Mouse (Mus musculus) midbrain, postnatal 0 days (tissue): ENCODE results near the gene Phactr1. TPM values are rescaled to one million over a fixed set of nuclear protein-coding genes. Genes with fewer than 3 reads are reported as not detected.

Experiments
- ATAC-seq: fragments of 200-750 bp; cut with Nextera tagmentation; 2 replicates; pipeline ENCODE4 v1.8.0; 2017; ENCODE audit warnings: moderate number of reproducible peaks, mild to moderate bottlenecking, moderate TSS enrichment, moderate library complexity; ENCODE audit not compliant: low FRiP score
- DNase-seq: peaks from one replicate; pipeline ENCODE4 v3.0.0-alpha.2; 2015; ENCODE audit warnings: low spot score
- H3K27ac ChIP-seq: fragments of 300-500 bp; sonication (generic); 2 replicates; pipeline ENCODE4 v1.5.1; 2014; ENCODE audit warnings: low read depth, mild to moderate bottlenecking, low read length, mixed read lengths
- H3K27me3 ChIP-seq: fragments of 300-500 bp; sonication (generic); 2 replicates; pipeline ENCODE4 v1.6.1; 2014; ENCODE audit warnings: low read length, control low read depth, mixed read lengths; ENCODE audit not compliant: insufficient read depth
- H3K36me3 ChIP-seq: fragments of 300-500 bp; sonication (generic); 2 replicates; pipeline ENCODE4 v1.6.1; 2014; ENCODE audit warnings: low read length, control low read depth, mixed read lengths; ENCODE audit not compliant: insufficient read depth
- H3K4me1 ChIP-seq: fragments of 300-500 bp; sonication (generic); 2 replicates; pipeline ENCODE4 v1.6.1; 2014; ENCODE audit warnings: mild to moderate bottlenecking, control low read depth, antibody characterized with exemption, low read length, mixed read lengths; ENCODE audit not compliant: insufficient read depth
- H3K4me2 ChIP-seq: fragments of 300-500 bp; sonication (generic); 2 replicates; pipeline ENCODE4 v1.6.1; 2014; ENCODE audit warnings: low read depth, mild to moderate bottlenecking, low read length, mixed read lengths; ENCODE audit not compliant: poor library complexity, severe bottlenecking
- H3K4me3 ChIP-seq: fragments of 300-500 bp; sonication (generic); 2 replicates; pipeline ENCODE4 v1.5.1; 2014; ENCODE audit warnings: low read depth, mild to moderate bottlenecking, low read length, moderate library complexity
- H3K9ac ChIP-seq: fragments of 300-500 bp; sonication (generic); replicated peaks from 2 replicates; pipeline ENCODE4 v1.6.1; 2014; ENCODE audit warnings: mild to moderate bottlenecking, low read length, moderate library complexity, mixed read lengths; ENCODE audit not compliant: poor library complexity, severe bottlenecking
- H3K9me3 ChIP-seq: fragments of 300-500 bp; sonication (generic); 2 replicates; pipeline ENCODE4 v1.6.1; 2016; ENCODE audit warnings: low read length, control low read depth
- CTCF ChIP-seq: IDR thresholded peaks from 2 replicates; pipeline ENCODE4 v1.5.1; 2016; ENCODE audit warnings: antibody characterized with exemption, mild to moderate bottlenecking
- WGBS: fragments of 180-500 bp; shearing (Covaris S2); extraction: QIAGEN DNeasy Blood & Tissue Kit; methylation state at CpG from one replicate; pipeline ENCODE4 v1.1.7; 2014; 5-methylcytosine and 5-hydroxymethylcytosine counted together
- polyA plus RNA-seq: library from polyadenylated mRNA; unstranded; fragments of >200 nt; fragmentation: Nextera tagmentation; extraction: Ambion mirVana; gene quantifications from 2 replicates; pipeline ENCODE4 v1.2.1, GENCODE M21; 2015
- total RNA-seq: library from RNA; depleted of rRNA; stranded (reverse); fragments of >200 nt; gene quantifications from 2 replicates; pipeline ENCODE4 v1.2.3, GENCODE M21; 2014

Gene Phactr1
- total and polyA plus RNA-seq, 2 experiments from 2014 or later = 53.9 to 73.7 TPM

DNA sequence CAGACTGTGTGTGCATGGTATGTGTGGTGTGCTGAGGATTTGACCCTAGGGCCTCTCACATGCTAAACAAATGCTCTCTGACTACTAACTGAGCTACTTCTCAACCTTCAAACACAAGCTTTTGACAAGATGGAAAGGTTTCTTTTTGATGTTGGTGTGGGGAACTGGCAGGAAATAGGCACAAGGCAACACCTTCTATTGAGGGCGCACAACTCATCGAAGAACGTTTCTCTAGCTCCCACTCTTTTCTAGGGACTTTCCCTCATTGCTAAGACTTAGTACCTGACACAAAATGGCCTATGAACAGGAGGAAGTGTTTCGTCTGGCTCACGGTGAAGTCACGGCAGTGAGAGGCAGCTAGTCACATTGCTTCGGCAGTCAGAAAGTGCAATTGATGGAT is 496.9 kb downstream of the Phactr1 start:
- H3K4me1 ChIP-seq = no peaks in the 10 kb centered on the region
- ATAC-seq (no peak), DNase-seq (no peak)
- 91% methylated on average over 7 of the region's 7 CpGs for WGBS
- H3K4me2 ChIP-seq = no peak overlapping the region
- no peak for TF ChIP-seq CTCF
- H3K4me3 ChIP-seq = no peak overlapping the region
- H3K9me3 ChIP-seq = no peaks in the 10 kb centered on the region
- no peak overlapping the region for H3K9ac ChIP-seq
- H3K27ac ChIP-seq = no peak overlapping the region
- no peaks in the 10 kb centered on the region for H3K36me3 ChIP-seq
- no peaks in the 10 kb centered on the region for H3K27me3 ChIP-seq

DNA sequence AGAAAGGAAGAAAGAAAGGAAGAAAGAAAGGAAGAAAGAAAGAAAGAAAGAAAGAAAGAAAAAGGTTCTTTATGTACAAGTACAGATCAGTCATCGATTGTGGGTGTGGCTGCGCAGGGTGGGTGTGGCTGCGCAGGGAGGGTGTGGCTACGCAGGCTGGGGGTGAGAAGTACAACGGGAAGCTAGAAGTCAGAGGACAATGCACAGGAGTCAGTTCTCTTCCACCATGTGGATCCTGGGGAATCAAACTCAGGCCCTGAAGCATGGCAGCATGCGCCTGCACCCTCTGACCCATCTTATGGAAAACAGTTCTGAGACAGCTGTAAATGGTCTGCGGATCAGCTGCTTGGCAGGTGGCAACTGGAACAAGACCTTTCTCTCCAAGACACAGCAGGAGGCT is 500.7 kb downstream of the Phactr1 start:
- no peak overlapping the region for H3K27ac ChIP-seq
- H3K27me3 ChIP-seq = no peaks in the 10 kb centered on the region
- H3K9me3 ChIP-seq = no peaks in the 10 kb centered on the region
- ATAC-seq (no peak), DNase-seq (no peak)
- no peak for TF ChIP-seq CTCF
- no peak overlapping the region for H3K4me3 ChIP-seq
- WGBS = 75% methylated on average over 7 of the region's 7 CpGs
- H3K4me1 ChIP-seq = no peaks in the 10 kb centered on the region
- no peak overlapping the region for H3K4me2 ChIP-seq
- no peak overlapping the region for H3K9ac ChIP-seq
- no peaks in the 10 kb centered on the region for H3K36me3 ChIP-seq

DNA sequence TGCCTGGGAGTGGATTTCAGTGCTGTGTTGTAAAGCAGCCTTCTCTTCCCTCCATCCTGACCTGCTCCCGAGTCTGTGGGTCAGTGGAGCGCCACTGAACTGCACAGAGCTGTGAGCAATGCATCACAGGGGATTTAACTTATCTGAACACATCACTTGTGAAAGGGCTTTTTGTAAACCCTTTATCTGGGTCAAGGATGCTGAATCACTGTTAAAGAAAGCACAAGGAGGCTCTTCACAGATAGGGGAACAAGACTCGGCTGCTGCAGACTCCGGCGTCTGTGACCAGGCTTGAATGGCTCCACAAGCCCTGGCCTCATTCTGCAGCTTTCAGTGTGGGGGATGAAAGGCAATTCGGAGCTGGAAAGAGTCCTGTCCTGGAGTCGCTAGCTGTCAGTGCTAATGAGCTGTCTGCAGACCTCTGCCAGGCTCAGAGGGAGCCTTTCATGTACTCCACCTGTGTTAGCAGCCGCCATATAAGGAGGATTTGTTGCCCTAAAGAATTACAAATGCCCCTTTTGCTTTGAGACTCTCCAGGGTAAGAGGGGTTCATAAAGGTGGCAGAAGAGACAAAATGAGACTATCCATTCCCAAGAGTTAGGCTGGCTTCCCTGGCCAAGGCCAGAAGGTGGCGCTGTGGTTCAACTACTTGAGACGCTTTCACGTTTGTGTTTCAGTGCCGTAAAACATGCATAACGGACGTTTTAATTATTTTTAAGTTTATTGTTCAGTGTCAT is 502.2 kb downstream of the Phactr1 start:
- H3K9ac ChIP-seq = no peak overlapping the region; the same call in 1 of the 2 replicates
- no peaks in the 10 kb centered on the region for H3K4me1 ChIP-seq
- peak; percentile 93 for TF ChIP-seq CTCF
- DNase-seq (peak; percentile 91), ATAC-seq (peak; percentile 64)
- peak overlapping the region; percentile 13; the same call in 1 of the 2 replicates for H3K27ac ChIP-seq
- H3K4me3 ChIP-seq = peak overlapping the region; percentile 25
- H3K36me3 ChIP-seq = no peaks in the 10 kb centered on the region
- no peaks in the 10 kb centered on the region for H3K27me3 ChIP-seq
- WGBS = 10% methylated on average over 14 of the region's 14 CpGs
- no peaks in the 10 kb centered on the region for H3K9me3 ChIP-seq
- peak overlapping the region; percentile 56 for H3K4me2 ChIP-seq

DNA sequence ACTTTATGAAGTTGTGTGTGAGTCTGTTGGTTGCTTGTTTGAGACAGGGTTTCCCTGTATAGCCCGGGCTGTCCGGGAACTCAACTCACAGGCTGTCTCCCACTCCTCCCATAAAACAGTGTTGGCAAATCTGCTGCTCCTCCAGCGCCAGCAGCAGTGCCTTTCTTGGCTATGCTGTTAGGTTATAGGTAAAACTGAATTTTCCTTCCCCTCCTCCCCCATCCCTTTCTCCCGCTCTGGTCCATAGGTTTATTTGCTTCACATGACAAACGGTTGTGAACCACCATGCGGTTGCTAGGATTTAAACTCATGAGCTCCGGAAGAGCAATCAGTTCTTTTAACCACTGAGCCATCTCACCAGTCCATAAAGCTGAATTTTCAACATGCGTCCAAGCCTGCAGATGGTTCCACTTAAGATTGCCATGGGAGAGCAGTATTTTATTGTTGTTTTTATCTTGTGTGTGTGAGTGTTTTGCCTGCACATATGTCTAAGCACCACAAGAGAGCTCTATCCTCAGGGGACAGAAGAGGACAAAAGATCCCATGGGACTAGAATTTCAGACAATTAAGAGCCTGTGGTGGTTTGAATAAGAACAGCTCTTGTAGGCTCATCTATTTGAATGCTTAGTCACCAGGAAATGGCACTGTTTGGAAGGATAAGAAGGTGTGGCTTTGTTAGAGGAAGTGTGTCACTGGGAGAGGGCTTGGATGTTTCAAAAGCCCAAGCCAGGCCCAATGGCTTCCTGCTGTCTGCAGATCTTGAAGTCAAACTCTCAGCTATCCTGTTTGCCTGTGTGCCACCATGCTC is 503.0 kb downstream of the Phactr1 start:
- ATAC-seq = no peak
- Histone ChIP-seq H3K36me3 (no peaks in the 10 kb centered on the region), H3K4me3 (peak overlapping the region; percentile 25), H3K9me3 (no peaks in the 10 kb centered on the region), H3K27ac (no peak overlapping the region), H3K4me2 (peak overlapping the region; percentile 56), H3K4me1 (no peaks in the 10 kb centered on the region), H3K27me3 (no peaks in the 10 kb centered on the region), H3K9ac (no peak overlapping the region)
- TF ChIP-seq CTCF = no peak
- 30% methylated on average over 8 of the region's 8 CpGs for WGBS
- peak; percentile 34 for DNase-seq

DNA sequence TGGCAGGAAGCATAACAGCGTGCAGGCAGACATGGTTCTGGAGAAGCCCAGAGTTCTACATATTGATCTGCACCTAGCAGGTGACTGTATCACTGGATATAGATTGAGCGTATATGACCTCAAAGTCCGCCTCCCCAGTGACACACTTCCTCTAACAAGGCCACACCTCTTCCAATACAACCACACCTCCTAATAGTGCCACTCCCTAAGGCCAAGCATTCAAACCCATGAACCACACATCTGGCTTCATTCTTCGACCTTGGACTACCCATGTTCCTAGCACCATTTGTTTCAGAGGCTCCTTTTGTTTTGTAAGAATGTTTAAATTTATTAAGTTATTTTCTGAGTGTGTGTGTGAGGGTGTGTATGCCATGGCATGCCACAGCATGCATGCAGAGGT is 507.3 kb downstream of the Phactr1 start:
- no peak overlapping the region for H3K27ac ChIP-seq
- no peaks in the 10 kb centered on the region for H3K9me3 ChIP-seq
- no peak overlapping the region for H3K4me2 ChIP-seq
- ATAC-seq (no peak), DNase-seq (no peak)
- H3K4me1 ChIP-seq = no peaks in the 10 kb centered on the region
- WGBS = 93% methylated on average over 4 of the region's 4 CpGs
- no peak overlapping the region for H3K4me3 ChIP-seq
- H3K9ac ChIP-seq = no peak overlapping the region
- no peak for TF ChIP-seq CTCF
- H3K27me3 ChIP-seq = no peaks in the 10 kb centered on the region
- H3K36me3 ChIP-seq = no peaks in the 10 kb centered on the region
